Mouse (Mus musculus) CH12.LX (cell line): Measurements from ENCODE around the gene Slc24a3. TPM values are rescaled to one million over a fixed set of nuclear protein-coding genes. Genes with fewer than 3 reads are reported as not detected.

ENCODE experiments used
- DNase-seq: peaks from one replicate; pipeline ENCODE4 v3.0.0-alpha.2; 2013; ENCODE audit errors: extremely low read depth
- H3K27ac ChIP-seq: 2 replicates; pipeline ENCODE4 v1.5.1; 2012; ENCODE audit warnings: low read depth, mild to moderate bottlenecking, control low read depth, moderate library complexity; ENCODE audit not compliant: insufficient read depth
- H3K27me3 ChIP-seq: replicated peaks from 2 replicates; pipeline ENCODE3; 2012; ENCODE audit warnings: inconsistent platforms
- H3K36me3 ChIP-seq, 2 experiments: replicated peaks in 1 of 2; 2 replicates each; pipeline versions ENCODE3 to v1.6.1; 2012; ENCODE audit warnings: inconsistent platforms in 1 of 2, low read length in 1 of 2, mild to moderate bottlenecking in 1 of 2, mixed read lengths in 1 of 2, moderate library complexity in 1 of 2; ENCODE audit not compliant: control insufficient read depth in 1 of 2, insufficient read depth in 1 of 2
- H3K4me1 ChIP-seq, 2 experiments: 2 replicates each; pipeline ENCODE4 v1.6.1; 2012; ENCODE audit warnings: inconsistent platforms in 1 of 2, moderate library complexity in 1 of 2; ENCODE audit not compliant: insufficient read depth in 2 of 2, control insufficient read depth in 1 of 2
- H3K4me2 ChIP-seq: 2 replicates; pipeline ENCODE4 v1.6.1; 2012; ENCODE audit warnings: low read depth, mild to moderate bottlenecking, control low read depth; ENCODE audit not compliant: poor library complexity, insufficient read depth, severe bottlenecking
- H3K4me3 ChIP-seq, 3 experiments: fragments of 150-350 bp in 1 of 3; sonication (generic) in 1 of 3; replicated peaks in 1 of 3; 2 replicates each; pipeline versions ENCODE3 to v1.5.1; 2011 to 2012; ENCODE audit warnings: low read depth in 2 of 3, low read length in 2 of 3, mild to moderate bottlenecking in 2 of 3, moderate library complexity in 2 of 3, control low read depth in 1 of 3, improper control_type of control experiment in 1 of 3, inconsistent platforms in 1 of 3, mixed read lengths in 1 of 3; ENCODE audit not compliant: poor library complexity in 1 of 3
- H3K79me2 ChIP-seq: replicated peaks from 2 replicates; pipeline ENCODE4 v1.6.1; 2012; ENCODE audit warnings: mild to moderate bottlenecking, moderate library complexity; ENCODE audit not compliant: control insufficient read depth, poor library complexity, insufficient read depth, severe bottlenecking; ENCODE audit errors: extremely low read depth
- H3K9ac ChIP-seq: 2 replicates; pipeline ENCODE4 v1.6.1; 2012; ENCODE audit warnings: low read depth, mild to moderate bottlenecking, control low read depth, moderate library complexity; ENCODE audit not compliant: insufficient read depth
- H3K9me3 ChIP-seq: replicated peaks from 2 replicates; pipeline ENCODE3; 2012; ENCODE audit warnings: low read length, inconsistent platforms, mixed read lengths
- CHD1 ChIP-seq: IDR thresholded peaks from 2 replicates; pipeline ENCODE4 v1.6.1; 2012; ENCODE audit warnings: low read depth, low read length, improper control_type of control experiment, inconsistent platforms
- CHD2 ChIP-seq: IDR thresholded peaks from 2 replicates; pipeline ENCODE4 v1.6.1; 2011; ENCODE audit warnings: low read length, improper control_type of control experiment
- CTCF ChIP-seq, 2 experiments: IDR thresholded peaks in 1 of 2; conservative IDR thresholded peaks in 1 of 2; 2 replicates each; pipeline ENCODE4 v1.5.1; 2011 to 2012; ENCODE audit warnings: low read depth in 2 of 2, low read length in 2 of 2, improper control_type of control experiment in 1 of 2, inconsistent platforms in 1 of 2, mild to moderate bottlenecking in 1 of 2, moderate library complexity in 1 of 2
- ELF1 ChIP-seq: IDR thresholded peaks from 2 replicates; pipeline ENCODE4 v1.6.1; 2014; ENCODE audit warnings: low read depth, mild to moderate bottlenecking, inconsistent platforms, low read length, improper control_type of control experiment
- EP300 ChIP-seq: IDR thresholded peaks from 2 replicates; pipeline ENCODE4 v1.6.1; 2011; ENCODE audit warnings: low read length, improper control_type of control experiment
- MAFK ChIP-seq: IDR thresholded peaks from 2 replicates; pipeline ENCODE4 v1.6.1; 2011; ENCODE audit warnings: low read length, improper control_type of control experiment; ENCODE audit not compliant: insufficient replicate concordance
- MAX ChIP-seq: IDR thresholded peaks from 2 replicates; pipeline ENCODE4 v1.6.1; 2011; ENCODE audit warnings: low read length, improper control_type of control experiment
- MEF2A ChIP-seq: IDR thresholded peaks from 2 replicates; pipeline ENCODE4 v1.6.1; 2014; ENCODE audit warnings: low read depth, mild to moderate bottlenecking, inconsistent platforms, low read length, improper control_type of control experiment, borderline replicate concordance
- MXI1 ChIP-seq: IDR thresholded peaks from 2 replicates; pipeline ENCODE4 v1.6.1; 2011; ENCODE audit warnings: mild to moderate bottlenecking, low read depth, low read length, improper control_type of control experiment
- NELFE ChIP-seq: IDR thresholded peaks from 2 replicates; pipeline ENCODE4 v1.6.1; 2011; ENCODE audit warnings: low read depth, low read length, improper control_type of control experiment
- NRF1 ChIP-seq: IDR thresholded peaks from 2 replicates; pipeline ENCODE4 v1.6.1; 2014; ENCODE audit warnings: low read depth, mild to moderate bottlenecking, inconsistent platforms, low read length, improper control_type of control experiment, moderate library complexity
- RAD21 ChIP-seq: IDR thresholded peaks from 2 replicates; pipeline ENCODE4 v1.6.1; 2011; ENCODE audit warnings: low read depth, mild to moderate bottlenecking, low read length, improper control_type of control experiment, moderate library complexity
- SIN3A ChIP-seq: IDR thresholded peaks from 2 replicates; pipeline ENCODE4 v1.6.1; 2012; ENCODE audit warnings: low read length, improper control_type of control experiment, inconsistent platforms
- SMC3 ChIP-seq: IDR thresholded peaks from 2 replicates; pipeline ENCODE4 v1.6.1; 2011; ENCODE audit warnings: low read depth, low read length, improper control_type of control experiment
- UBTF ChIP-seq: IDR thresholded peaks from 2 replicates; pipeline ENCODE4 v1.6.1; 2012; ENCODE audit warnings: low read depth, mild to moderate bottlenecking, inconsistent platforms, low read length, improper control_type of control experiment, moderate library complexity
- USF1 ChIP-seq: IDR thresholded peaks from 2 replicates; pipeline ENCODE4 v1.6.1; 2014; ENCODE audit warnings: low read depth, mild to moderate bottlenecking, inconsistent platforms, low read length, improper control_type of control experiment
- ZMIZ1 ChIP-seq: IDR thresholded peaks from 2 replicates; pipeline ENCODE4 v1.6.1; 2012; ENCODE audit warnings: low read depth, mild to moderate bottlenecking, inconsistent platforms, low read length, improper control_type of control experiment
- dilution Hi-C: fragments of 300-500 bp; cut with MboI; formaldehyde crosslinking; loops from 2 replicates; pipeline ENCODE4 v1.14.3; 2020; ENCODE audit warnings: low sequenced_read_pairs; ENCODE audit not compliant: extremely low pct_unique_long_range_greater_than_20kb, extremely low pct_ligation_motif_present
- in situ Hi-C: fragments of 300-500 bp; cut with MboI; formaldehyde crosslinking; loops from 3 replicates; pipeline ENCODE4 v1.14.3; 2019; ENCODE audit warnings: low sequenced_read_pairs, low pct_ligation_motif_present, low pct_unique_long_range_greater_than_20kb, mixed read lengths
- polyA plus RNA-seq: library from polyadenylated mRNA; unstranded; fragments of >175 nt; gene quantifications from 2 replicates; pipeline ENCODE4 v1.2.1, GENCODE M21; 2012; ENCODE audit warnings: low read depth; ENCODE audit not compliant: insufficient read length
- total RNA-seq, 2 experiments: library from RNA; depleted of rRNA; stranded (reverse); fragments of 300-350 nt in 1 of 2; fragments of >200 nt in 1 of 2; gene quantifications; 2 replicates each; pipeline ENCODE4 v1.2.3; 2012 to 2014

Gene Slc24a3
- total and polyA plus RNA-seq, 3 experiments: not detected

- Histone ChIP-seq H3K4me3 (no peak overlapping the region), H3K27me3 (peaks cover 9% of the 10 kb centered on the region), H3K4me1 (no peaks in the 10 kb centered on the region), H3K79me2 (no peaks in the 10 kb centered on the region), H3K9ac (no peak overlapping the region), H3K36me3 (no peaks in the 10 kb centered on the region), H3K27ac (no peak overlapping the region), H3K4me2 (no peak overlapping the region), H3K9me3 (peaks cover 4% of the 10 kb centered on the region)
- in situ Hi-C loops: loop anchor here (25.0 kb wide), 1 partner anchor 426 kb away; the partner anchor contains the start of gene Slc24a3
- dilution Hi-C loops: no loop called here
- DNase-seq: peak; percentile 48
- peak; percentile 86 to 90 for TF ChIP-seq CTCF (conservative IDR thresholded peaks at IDR 0.05 in 1 of 2, IDR thresholded peaks at IDR 0.05 in 1 of 2; ENCODE audit: low read depth in 2 of 2, low read length in 2 of 2)
- TF ChIP-seq RAD21: peak; percentile 83
- TF ChIP-seq NELFE: 0 out of 2 replicates have a peak, but pooled peaks have one; percentile 28
- no peak for TF ChIP-seq EP300
- no peak for TF ChIP-seq ELF1
- no peak for TF ChIP-seq ZMIZ1
- no peak for TF ChIP-seq MXI1
- TF ChIP-seq CHD2: no peak
- no peak for TF ChIP-seq SIN3A
- peak; percentile 52 for TF ChIP-seq SMC3
- TF ChIP-seq UBTF: no peak
- no peak for TF ChIP-seq CHD1
These were observed 420.6 kb downstream of the Slc24a3 start for GRCm38 (mm10) chr2:145588009-145588737.

- no peak overlapping the region for H3K9ac ChIP-seq
- no peaks in the 10 kb centered on the region for H3K36me3 ChIP-seq
- peaks cover 0 to 5% of the 10 kb centered on the region in 2 experiments; a peak in 1 of 4 replicates for H3K4me1 ChIP-seq
- in situ Hi-C loops: loop anchor here (25.0 kb wide), 1 partner anchor 430 kb away; the partner anchor contains the start of gene Slc24a3
- H3K27me3 ChIP-seq: peaks cover 12% of the 10 kb centered on the region
- H3K27ac ChIP-seq: no peak overlapping the region
- H3K9me3 ChIP-seq: peaks cover 8% of the 10 kb centered on the region
- no peak overlapping the region for H3K4me2 ChIP-seq
- DNase-seq: no peak
- no peak for TF ChIP-seq MAFK
- TF ChIP-seq MAX: no peak
- TF ChIP-seq CHD2: no peak
- TF ChIP-seq MEF2A: no peak
- TF ChIP-seq USF1: no peak
- no peak for TF ChIP-seq ZMIZ1
- TF ChIP-seq NRF1: no peak
- TF ChIP-seq, all 38 proteins: peak for 0
- dilution Hi-C loops: no loop called here
- Histone ChIP-seq H3K79me2 (no peaks in the 10 kb centered on the region), H3K4me3 (no peak overlapping the region)
These were observed 424.3 kb downstream of the Slc24a3 start for GRCm38 (mm10) chr2:145591881-145592280.
